In genomic region chr13:109205541-109205940, GRCm38 (mm10) we compare ENCODE assay signal across 28 mouse cellular contexts.
DNase-seq lines count a peak whose midpoint lies in the region; ATAC-seq lines count a peak whose summit lies in the region.
"Had no signal": no experiment of that assay in that cellular context is flagged by ENCODE, and none has a peak within 500 bp of the region (broad histone marks: within the 10 kb centered on the region; RNA-seq: fewer than 3 reads in every experiment).

No protein-coding gene starts in this region.

- no peaks in the 10 kb centered on the region for H3K4me1 ChIP-seq in liver, embryonic 13.5 days (replicated peaks)
- 0 out of 2 replicates have a peak, but pooled peaks cover 4% of the 10 kb centered on the region for H3K4me1 ChIP-seq in liver, embryonic 12.5 days
- H3K4me1 ChIP-seq in forebrain, embryonic 13.5 days = no peaks in the 10 kb centered on the region
- H3K4me1 ChIP-seq: heart, embryonic 13.5 days had no signal

- no peaks in the 10 kb centered on the region for H3K36me3 ChIP-seq in liver, embryonic 13.5 days
- H3K36me3 ChIP-seq in liver, embryonic 12.5 days = no peaks in the 10 kb centered on the region
- H3K36me3 ChIP-seq in forebrain, embryonic 13.5 days (ENCODE audit: poor library complexity, severe bottlenecking) = no peaks in the 10 kb centered on the region
- H3K36me3 ChIP-seq: forebrain, embryonic 10.5 days; G1E; heart, embryonic 13.5 days had no signal

- no peaks in the 10 kb centered on the region for H3K27me3 ChIP-seq in liver, embryonic 13.5 days
- no peaks in the 10 kb centered on the region for H3K27me3 ChIP-seq in liver, embryonic 12.5 days (replicated peaks)
- H3K27me3 ChIP-seq in forebrain, embryonic 13.5 days = no peaks in the 10 kb centered on the region
- H3K27me3 ChIP-seq: CH12.LX; heart, embryonic 13.5 days had no signal

- H3K4me3 ChIP-seq in liver, embryonic 13.5 days (replicated peaks) = no peak overlapping the region
- no peak overlapping the region for H3K4me3 ChIP-seq in liver, embryonic 12.5 days
- no peak overlapping the region for H3K4me3 ChIP-seq in forebrain, embryonic 13.5 days
- H3K4me3 ChIP-seq: forebrain, embryonic 10.5 days; gastrocnemius, adult 2 months; heart, embryonic 13.5 days had no signal

- DNase-seq in embryo, embryonic 10.5 days (ENCODE audit: low spot score) = peak; percentile 7
- no peak for DNase-seq in embryo, embryonic 10 days (ENCODE audit: low spot score)
- no peak for DNase-seq in liver, embryonic 13.5 days
- no peak for DNase-seq in left cerebral cortex, adult 18-20 months (ENCODE audit: low spot score in 2 of 2)
- DNase-seq: adrenal gland, adult 2 months; adrenal gland, postnatal 14 days; B cell, adult 2 months; cerebellum, adult 11 months; cerebellum, adult 2 months; cerebellum, adult 9-11 months; cerebellum, postnatal 25 days; forebrain, postnatal 0 days; gastrocnemius, adult 2 months; gastrocnemius, postnatal 14 days; heart, adult 18-20 months; heart, postnatal 14 days; heart, postnatal 4 days had no signal

- H3K27ac ChIP-seq in liver, embryonic 13.5 days = no peak overlapping the region
- no peak overlapping the region for H3K27ac ChIP-seq in liver, embryonic 12.5 days
- no peak overlapping the region for H3K27ac ChIP-seq in forebrain, embryonic 13.5 days
- H3K27ac ChIP-seq: forebrain, embryonic 10.5 days; gastrocnemius, adult 2 months; heart, embryonic 13.5 days; hindbrain, embryonic 14.5 days; hindbrain, postnatal 0 days had no signal

- WGBS in liver, embryonic 13.5 days (ENCODE audit: insufficient replicate concordance) = 18% methylated on average over 9 of the region's 9 CpGs
- 16% methylated on average over 9 of the region's 9 CpGs for WGBS in liver, embryonic 12.5 days (ENCODE audit: insufficient replicate concordance)
- WGBS in forebrain, embryonic 13.5 days = 46% methylated on average over 9 of the region's 9 CpGs

- 0 out of 2 replicates have a peak, but pooled peaks have one; percentile 23 for ATAC-seq in liver, embryonic 13.5 days (ENCODE audit: low read depth)
- ATAC-seq in liver, embryonic 12.5 days = no peak
- peak; percentile 63 for ATAC-seq in common myeloid progenitor, adult 5-6 weeks (replicated peaks; ENCODE audit: low read depth, poor library complexity, severe bottlenecking)
- no peak for ATAC-seq in forebrain, embryonic 13.5 days
- ATAC-seq: forebrain, embryonic 14.5 days; forebrain, postnatal 0 days; hindbrain, postnatal 0 days; inflammation-experienced regulatory T-cells, adult 6 months had no signal

- H3K9ac ChIP-seq in liver, embryonic 13.5 days = no peak overlapping the region
- H3K9ac ChIP-seq in liver, embryonic 12.5 days = no peak overlapping the region
- no peak overlapping the region for H3K9ac ChIP-seq in forebrain, embryonic 13.5 days
- H3K9ac ChIP-seq: forebrain, postnatal 0 days; heart, embryonic 13.5 days; hindbrain, embryonic 14.5 days had no signal

- H3K9me3 ChIP-seq in liver, embryonic 13.5 days (replicated peaks) = no peaks in the 10 kb centered on the region
- H3K9me3 ChIP-seq in liver, embryonic 12.5 days (replicated peaks) = no peaks in the 10 kb centered on the region
- no peaks in the 10 kb centered on the region for H3K9me3 ChIP-seq in forebrain, embryonic 13.5 days (replicated peaks)
- H3K9me3 ChIP-seq: forebrain, embryonic 10.5 days; G1E; heart, embryonic 13.5 days had no signal

- no peak overlapping the region for H3K4me2 ChIP-seq in liver, embryonic 13.5 days
- no peak overlapping the region for H3K4me2 ChIP-seq in liver, embryonic 12.5 days
- H3K4me2 ChIP-seq in forebrain, embryonic 13.5 days = no peak overlapping the region
- H3K4me2 ChIP-seq: heart, embryonic 13.5 days; hindbrain, embryonic 14.5 days had no signal

Comparison
In these comparisons a context has a peak if more than half of its experiments do, and no peak if none do; other contexts are left out.
1. ATAC-seq: peak in liver, embryonic 13.5 days (single experiment) and common myeloid progenitor, adult 5-6 weeks (single experiment); none in liver, embryonic 12.5 days (single experiment) and forebrain, embryonic 13.5 days (single experiment).